ENCODE assay signal across 16 mouse cellular contexts in the genomic region with DNA sequence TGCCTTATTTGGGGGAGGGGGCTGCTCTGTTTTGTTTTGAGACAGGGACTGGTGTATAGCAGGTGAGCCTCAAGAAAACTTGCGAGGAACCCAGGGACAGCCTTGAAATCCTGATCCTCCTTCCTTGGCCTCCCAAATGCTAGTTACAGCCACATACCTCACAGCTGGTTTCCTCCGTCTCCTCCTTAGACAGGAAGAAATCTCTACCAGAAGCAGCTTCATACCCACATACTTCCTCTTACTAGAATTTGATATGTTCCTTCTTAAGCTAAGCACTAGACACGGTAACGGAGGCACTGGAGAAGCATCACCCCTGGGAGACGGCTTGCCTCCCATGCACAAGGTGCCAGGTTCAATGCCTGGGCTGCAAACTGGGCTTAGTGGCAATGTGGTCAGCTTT. TPM values are rescaled to one million over a fixed set of nuclear protein-coding genes. Genes with fewer than 3 reads are reported as not detected.
DNase-seq lines count a peak whose midpoint lies in the region; ATAC-seq lines count a peak whose summit lies in the region.
"Had no signal": no experiment of that assay in that cellular context is flagged by ENCODE, and none has a peak within 500 bp of the region (broad histone marks: within the 10 kb centered on the region; RNA-seq: fewer than 3 reads in every experiment).

No protein-coding gene starts in this region.

- ATAC-seq in granulocyte monocyte progenitor cell, adult 5-6 weeks (replicated peaks; ENCODE audit: poor library complexity, severe bottlenecking): peak; percentile 86
- ATAC-seq in monocyte, adult 5-6 weeks (replicated peaks; ENCODE audit: insufficient number of reproducible peaks, low FRiP score, low TSS enrichment, poor library complexity, severe bottlenecking): 0 out of 2 replicates have a peak, but pooled peaks have one; percentile 40
- ATAC-seq in frontal cortex, adult (ENCODE audit: low TSS enrichment): no peak
- ATAC-seq in inflammation-experienced regulatory T-cells, adult 6 months: no peak
- ATAC-seq: forebrain, embryonic 14.5 days; intestine, embryonic 16.5 days had no signal

- DNase-seq in thymus, postnatal 0 days (ENCODE audit: low spot score): peak; percentile 15
- DNase-seq in thymus, postnatal 14 days: no peak
- no peak for DNase-seq in urinary bladder, postnatal 25 days (ENCODE audit: low spot score)
- DNase-seq: adrenal gland, adult 8-10 months; adrenal gland, postnatal 36 days; cerebellum, adult 2 months; cerebellum, postnatal 10 days; embryo, embryonic 11 days; gastrocnemius, postnatal 10 days; heart, postnatal 4 days had no signal

RNA-seq across cellular contexts. Expression of a gene that starts 16.8 kb away (rescaled TPM):
- 7.3 and 8.7 TPM in 2 replicates for polyA plus RNA-seq in thymus, postnatal 0 days (2015; fragmentation: Nextera tagmentation; extraction: Ambion mirVana)
- 18.2 and 23.2 TPM in 2 replicates for total RNA-seq in granulocyte monocyte progenitor cell, adult 5-6 weeks (2014; fragmentation: Nextera tagmentation)
- 34.8 and 43.4 TPM in 2 replicates for total RNA-seq in granulocyte monocyte progenitor cell, adult 5-6 weeks (2017)
- total RNA-seq in monocyte, adult 5-6 weeks (2017): 51.0 to 76.4 TPM (median 65.5 TPM) in 3 replicates
- polyA plus RNA-seq in inflammation-experienced regulatory T-cells, adult 6 months (2017; shearing (Covaris generic)): 10 to 100 TPM in 2 of 3 experiments, 1 to 10 TPM in 1; 8.4 to 25.2 (median 21.6) TPM

Comparison
In these comparisons a context has a peak if more than half of its experiments do, and no peak if none do; other contexts are left out.
1. ATAC-seq: peak in granulocyte monocyte progenitor cell, adult 5-6 weeks (single experiment) and monocyte, adult 5-6 weeks (single experiment); none in frontal cortex, adult (single experiment) and inflammation-experienced regulatory T-cells, adult 6 months (single experiment).